Mouse (Mus musculus): ENCODE measurements at regions not wholly inside any gene's neighbourhood (a gene's known extent, or its start where the extent isn't known, plus 50 kb on each side); places are given as distances from the start of the nearest gene placed in this dataset.

- TF ChIP-seq POLR2A (IDR thresholded peaks at IDR 0.05; ENCODE audit: borderline replicate concordance, low read depth, low read length) = no peak
- no peak for TF ChIP-seq CTCF (IDR thresholded peaks at IDR 0.05; ENCODE audit: low read depth, low read length)
Measured at GRCm38 (mm10) chr1:88995945-88996344, 74.3 kb upstream of the Sh3bp4 start.

Data from bone marrow macrophage, adult 2 months (primary cell).